Mouse (Mus musculus): ENCODE measurements around the gene Gm5485. TPM values are rescaled to one million over a fixed set of nuclear protein-coding genes. Genes with fewer than 3 reads are reported as not detected.

Gm5485 gene
- not detected in 2 replicates for polyA plus RNA-seq (2014; fragmentation: Nextera tagmentation; extraction: Ambion mirVana)

- no peak within 1 kb of the TSS for H3K9ac ChIP-seq (replicated peaks; ENCODE audit: low read length)
- H3K9me3 ChIP-seq (replicated peaks; ENCODE audit: control insufficient read depth, low read length): no peaks in the 10 kb centered on the region
- H3K27ac ChIP-seq (replicated peaks; ENCODE audit: low read depth, low read length): no peak within 1 kb of the TSS
- DNase-seq (ENCODE audit: low spot score) (no peak), ATAC-seq (replicated peaks; ENCODE audit: insufficient number of reproducible peaks, low FRiP score, low TSS enrichment, low read depth) (no peak)
- H3K4me2 ChIP-seq (ENCODE audit: low read depth, low read length): no peak within 1 kb of the TSS
- no peaks in the 10 kb centered on the region for H3K4me1 ChIP-seq (ENCODE audit: control insufficient read depth, insufficient read depth, low read length)
- no peak within 1 kb of the TSS for H3K4me3 ChIP-seq (ENCODE audit: low read depth, low read length)
- no peaks in the 10 kb centered on the region for H3K36me3 ChIP-seq (replicated peaks; ENCODE audit: control insufficient read depth, insufficient read depth, low read depth, low read length)
- H3K27me3 ChIP-seq (ENCODE audit: control insufficient read depth, insufficient read depth, low read length): no peaks in the 10 kb centered on the region
- 90% methylated on average over 1 of the region's 1 CpGs for WGBS
These were observed at the start of gene Gm5485 for GRCm38 (mm10) chr16:48412246-48412645. Gene Gm5485 (minus strand): TSS chr16:48412416.

GRCm38 (mm10) chr16:48453264-48453663 is 41.0 kb upstream of the Gm5485 start:
- ATAC-seq (replicated peaks; ENCODE audit: insufficient number of reproducible peaks, low FRiP score, low TSS enrichment, low read depth) (no peak), DNase-seq (ENCODE audit: low spot score) (peak; percentile 15)
- no peak overlapping the region for H3K27ac ChIP-seq (replicated peaks; ENCODE audit: low read depth, low read length)
- 59% methylated on average over 3 of the region's 3 CpGs for WGBS
- H3K27me3 ChIP-seq (ENCODE audit: control insufficient read depth, insufficient read depth, low read length): no peaks in the 10 kb centered on the region
- H3K9ac ChIP-seq (replicated peaks; ENCODE audit: low read length): no peak overlapping the region
- no peak overlapping the region for H3K4me2 ChIP-seq (ENCODE audit: low read depth, low read length)
- no peaks in the 10 kb centered on the region for H3K36me3 ChIP-seq (replicated peaks; ENCODE audit: control insufficient read depth, insufficient read depth, low read depth, low read length)
- H3K4me1 ChIP-seq (ENCODE audit: control insufficient read depth, insufficient read depth, low read length): no peaks in the 10 kb centered on the region
- no peak overlapping the region for H3K4me3 ChIP-seq (ENCODE audit: low read depth, low read length)
- no peaks in the 10 kb centered on the region for H3K9me3 ChIP-seq (replicated peaks; ENCODE audit: control insufficient read depth, low read length)

- 80% methylated on average over 8 of the region's 8 CpGs for WGBS
- no peak overlapping the region for H3K4me3 ChIP-seq (ENCODE audit: low read depth, low read length)
- no peak overlapping the region for H3K9ac ChIP-seq (replicated peaks; ENCODE audit: low read length)
- no peak overlapping the region for H3K27ac ChIP-seq (replicated peaks; ENCODE audit: low read depth, low read length)
- no peaks in the 10 kb centered on the region for H3K9me3 ChIP-seq (replicated peaks; ENCODE audit: control insufficient read depth, low read length)
- ATAC-seq (replicated peaks; ENCODE audit: insufficient number of reproducible peaks, low FRiP score, low TSS enrichment, low read depth) (no peak), DNase-seq (ENCODE audit: low spot score) (no peak)
- H3K4me1 ChIP-seq (ENCODE audit: control insufficient read depth, insufficient read depth, low read length): no peaks in the 10 kb centered on the region
- H3K4me2 ChIP-seq (ENCODE audit: low read depth, low read length): no peak overlapping the region
- no peaks in the 10 kb centered on the region for H3K36me3 ChIP-seq (replicated peaks; ENCODE audit: control insufficient read depth, insufficient read depth, low read depth, low read length)
- no peaks in the 10 kb centered on the region for H3K27me3 ChIP-seq (ENCODE audit: control insufficient read depth, insufficient read depth, low read length)
These were observed 34.1 kb upstream of the Gm5485 start for GRCm38 (mm10) chr16:48446161-48446925.

- no peak overlapping the region for H3K4me3 ChIP-seq (ENCODE audit: low read depth, low read length)
- H3K4me2 ChIP-seq (ENCODE audit: low read depth, low read length): no peak overlapping the region
- WGBS: 95% methylated on average over 5 of the region's 5 CpGs
- H3K9ac ChIP-seq (replicated peaks; ENCODE audit: low read length): no peak overlapping the region
- H3K27me3 ChIP-seq (ENCODE audit: control insufficient read depth, insufficient read depth, low read length): no peaks in the 10 kb centered on the region
- no peak overlapping the region for H3K27ac ChIP-seq (replicated peaks; ENCODE audit: low read depth, low read length)
- no peaks in the 10 kb centered on the region for H3K4me1 ChIP-seq (ENCODE audit: control insufficient read depth, insufficient read depth, low read length)
- DNase-seq (ENCODE audit: low spot score) (no peak), ATAC-seq (replicated peaks; ENCODE audit: insufficient number of reproducible peaks, low FRiP score, low TSS enrichment, low read depth) (no peak)
- H3K9me3 ChIP-seq (replicated peaks; ENCODE audit: control insufficient read depth, low read length): no peaks in the 10 kb centered on the region
- H3K36me3 ChIP-seq (replicated peaks; ENCODE audit: control insufficient read depth, insufficient read depth, low read depth, low read length): no peaks in the 10 kb centered on the region
These were observed 32.4 kb upstream of the Gm5485 start for GRCm38 (mm10) chr16:48444589-48444988.

GRCm38 (mm10) chr16:48437476-48437875 is 25.3 kb upstream of the Gm5485 start:
- Histone ChIP-seq H3K4me3 (ENCODE audit: low read depth, low read length) (no peak overlapping the region), H3K4me1 (ENCODE audit: control insufficient read depth, insufficient read depth, low read length) (no peaks in the 10 kb centered on the region), H3K36me3 (replicated peaks; ENCODE audit: control insufficient read depth, insufficient read depth, low read depth, low read length) (no peaks in the 10 kb centered on the region), H3K9ac (replicated peaks; ENCODE audit: low read length) (no peak overlapping the region), H3K27ac (replicated peaks; ENCODE audit: low read depth, low read length) (no peak overlapping the region), H3K27me3 (ENCODE audit: control insufficient read depth, insufficient read depth, low read length) (no peaks in the 10 kb centered on the region), H3K9me3 (replicated peaks; ENCODE audit: control insufficient read depth, low read length) (no peaks in the 10 kb centered on the region), H3K4me2 (ENCODE audit: low read depth, low read length) (no peak overlapping the region)
- DNase-seq (ENCODE audit: low spot score) (no peak), ATAC-seq (replicated peaks; ENCODE audit: insufficient number of reproducible peaks, low FRiP score, low TSS enrichment, low read depth) (no peak)

- no peaks in the 10 kb centered on the region for H3K36me3 ChIP-seq (replicated peaks; ENCODE audit: control insufficient read depth, insufficient read depth, low read depth, low read length)
- DNase-seq (ENCODE audit: low spot score) (no peak), ATAC-seq (replicated peaks; ENCODE audit: insufficient number of reproducible peaks, low FRiP score, low TSS enrichment, low read depth) (no peak)
- H3K4me3 ChIP-seq (ENCODE audit: low read depth, low read length): no peak overlapping the region
- no peaks in the 10 kb centered on the region for H3K4me1 ChIP-seq (ENCODE audit: control insufficient read depth, insufficient read depth, low read length)
- no peaks in the 10 kb centered on the region for H3K27me3 ChIP-seq (ENCODE audit: control insufficient read depth, insufficient read depth, low read length)
- no peak overlapping the region for H3K9ac ChIP-seq (replicated peaks; ENCODE audit: low read length)
- no peak overlapping the region for H3K27ac ChIP-seq (replicated peaks; ENCODE audit: low read depth, low read length)
- H3K4me2 ChIP-seq (ENCODE audit: low read depth, low read length): no peak overlapping the region
- 18% methylated on average over 1 of the region's 1 CpGs for WGBS
- no peaks in the 10 kb centered on the region for H3K9me3 ChIP-seq (replicated peaks; ENCODE audit: control insufficient read depth, low read length)
These were observed 23.2 kb upstream of the Gm5485 start for GRCm38 (mm10) chr16:48435454-48435853.

GRCm38 (mm10) chr16:48431027-48431426 is 18.8 kb upstream of the Gm5485 start, which contains the start of gene Morc1:
Gene Morc1 (plus strand): TSS chr16:48431237.
- 92% methylated on average over 15 of the region's 15 CpGs for WGBS
- no peak for ATAC-seq (replicated peaks; ENCODE audit: insufficient number of reproducible peaks, low FRiP score, low TSS enrichment, low read depth)

GRCm38 (mm10) chr16:48429427-48429826 is 17.2 kb upstream of the Gm5485 start:
- Histone ChIP-seq H3K4me1 (ENCODE audit: control insufficient read depth, insufficient read depth, low read length) (no peaks in the 10 kb centered on the region), H3K9me3 (replicated peaks; ENCODE audit: control insufficient read depth, low read length) (no peaks in the 10 kb centered on the region), H3K4me3 (ENCODE audit: low read depth, low read length) (no peak overlapping the region), H3K27me3 (ENCODE audit: control insufficient read depth, insufficient read depth, low read length) (no peaks in the 10 kb centered on the region), H3K4me2 (ENCODE audit: low read depth, low read length) (no peak overlapping the region), H3K9ac (replicated peaks; ENCODE audit: low read length) (no peak overlapping the region), H3K36me3 (replicated peaks; ENCODE audit: control insufficient read depth, insufficient read depth, low read depth, low read length) (no peaks in the 10 kb centered on the region), H3K27ac (replicated peaks; ENCODE audit: low read depth, low read length) (no peak overlapping the region)
- WGBS: 62% methylated on average over 1 of the region's 1 CpGs
- ATAC-seq (replicated peaks; ENCODE audit: insufficient number of reproducible peaks, low FRiP score, low TSS enrichment, low read depth) (no peak), DNase-seq (ENCODE audit: low spot score) (no peak)

More at GRCm38 (mm10) chr16:48431027-48431426, 18.8 kb upstream of the Gm5485 start, which contains the start of gene Morc1:
- Histone ChIP-seq H3K9ac (replicated peaks; ENCODE audit: low read length) (no peak within 1 kb of the TSS), H3K36me3 (replicated peaks; ENCODE audit: control insufficient read depth, insufficient read depth, low read depth, low read length) (no peaks in the 10 kb centered on the region), H3K27ac (replicated peaks; ENCODE audit: low read depth, low read length) (no peak within 1 kb of the TSS), H3K4me1 (ENCODE audit: control insufficient read depth, insufficient read depth, low read length) (no peaks in the 10 kb centered on the region), H3K27me3 (ENCODE audit: control insufficient read depth, insufficient read depth, low read length) (no peaks in the 10 kb centered on the region), H3K9me3 (replicated peaks; ENCODE audit: control insufficient read depth, low read length) (no peaks in the 10 kb centered on the region), H3K4me3 (ENCODE audit: low read depth, low read length) (no peak within 1 kb of the TSS), H3K4me2 (ENCODE audit: low read depth, low read length) (no peak within 1 kb of the TSS)
- no peak for DNase-seq (ENCODE audit: low spot score)

All from embryonic facial prominence, embryonic 11.5 days (tissue).